Mouse (Mus musculus) 416B (cell line): ENCODE data around the gene Sdhaf4.

Experiments
- DNase-seq: peaks from one replicate; pipeline ENCODE4 v3.0.0; 2011; ENCODE audit warnings: low read depth

The Sdhaf4 gene

GRCm38 (mm10) chr1:23955539-23955938 is 49.9 kb downstream of the Sdhaf4 start:
- DNase-seq: no peak

GRCm38 (mm10) chr1:23953921-23954320 is 51.5 kb downstream of the Sdhaf4 start:
- no peak for DNase-seq

GRCm38 (mm10) chr1:23948778-23949699 is 56.4 kb downstream of the Sdhaf4 start:
- DNase-seq: peak; percentile 60

GRCm38 (mm10) chr1:23948290-23948689 is 57.2 kb downstream of the Sdhaf4 start:
- no peak for DNase-seq
